Mouse (Mus musculus): ENCODE measurements around the gene 3300002I08Rik.
"Not testable (repeated sequence)": the region's sequence is repeated elsewhere in the genome, so short reads cannot be mapped to it uniquely, and the experiment has no call there.

3300002I08Rik gene

GRCm38 (mm10) chr2:150362113-150362877 lies at the start of gene 3300002I08Rik:
3300002I08Rik (minus strand) TSS chr2:150362765.
- DNase-seq = peak; percentile 81

GRCm38 (mm10) chr2:150412146-150412545 lies 49.6 kb upstream of the 3300002I08Rik start:
- DNase-seq = not testable (repeated sequence)

- no peak for DNase-seq
Measured at GRCm38 (mm10) chr2:150390198-150390597, 27.6 kb upstream of the 3300002I08Rik start.

GRCm38 (mm10) chr2:150385553-150386106 lies 23.1 kb upstream of the 3300002I08Rik start:
- not testable (repeated sequence) for DNase-seq

GRCm38 (mm10) chr2:150362878-150363229 lies 289 bp upstream of the 3300002I08Rik start:
- no peak for DNase-seq

- DNase-seq = not testable (repeated sequence)
Measured at GRCm38 (mm10) chr2:150357136-150357535, 5.4 kb downstream of the 3300002I08Rik start.

- DNase-seq = no peak
Measured at GRCm38 (mm10) chr2:150323402-150323801, 39.2 kb downstream of the 3300002I08Rik start, which contains the start of gene Gm10130. Gm10130 (plus strand) TSS chr2:150323702.

- no peak for DNase-seq
Measured at GRCm38 (mm10) chr2:150318973-150319372, 43.6 kb downstream of the 3300002I08Rik start.

GRCm38 (mm10) chr2:150316140-150316539 lies 46.4 kb downstream of the 3300002I08Rik start:
- DNase-seq = no peak

- DNase-seq = peak; percentile 85
Measured at GRCm38 (mm10) chr2:150310952-150311884, 51.3 kb downstream of the 3300002I08Rik start.

- DNase-seq = peak; percentile 10
Measured at GRCm38 (mm10) chr2:150307183-150307773, 55.3 kb downstream of the 3300002I08Rik start.

GRCm38 (mm10) chr2:150299096-150299495 lies 63.5 kb downstream of the 3300002I08Rik start:
- no peak for DNase-seq

GRCm38 (mm10) chr2:150293669-150294068 lies 68.9 kb downstream of the 3300002I08Rik start:
- DNase-seq = no peak
